ENCODE assay signal across 15 mouse cellular contexts in the genomic region with DNA sequence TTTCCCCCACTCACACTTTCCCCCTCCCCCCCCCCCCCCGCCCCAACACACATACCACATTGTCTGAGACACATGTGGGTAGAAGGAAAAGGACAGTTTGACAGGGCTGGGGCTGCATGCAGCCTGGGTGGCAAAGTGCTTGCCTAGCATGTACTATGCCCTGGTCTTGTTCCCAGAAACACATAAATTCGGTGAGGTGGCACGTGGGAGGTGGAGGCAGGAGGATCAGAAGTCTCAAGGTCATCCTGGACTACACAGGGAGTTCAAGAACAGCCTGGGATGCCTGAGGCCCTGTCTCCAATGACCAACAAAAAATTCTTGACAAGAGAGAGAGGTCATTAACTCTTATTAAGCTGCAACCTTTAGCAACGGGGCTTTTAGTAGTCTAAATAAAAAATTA. TPM values are rescaled to one million over a fixed set of nuclear protein-coding genes. Genes with fewer than 3 reads are reported as not detected.
"Had no signal": no experiment of that assay in that cellular context is flagged by ENCODE, and none has a peak within 500 bp of the region (broad histone marks: within the 10 kb centered on the region; RNA-seq: fewer than 3 reads in every experiment).

No protein-coding gene starts in this region.

- H3K9me3 ChIP-seq: lung, embryonic 15.5 days; megakaryocyte, embryonic 14.5 days; midbrain, embryonic 15.5 days; neural tube, embryonic 13.5 days had no signal

- H3K4me2 ChIP-seq: limb, embryonic 13.5 days; liver, embryonic 11.5 days; lung, embryonic 15.5 days; midbrain, embryonic 11.5 days; midbrain, embryonic 15.5 days; neural tube, embryonic 13.5 days had no signal

- H3K9ac ChIP-seq: limb, embryonic 13.5 days; lung, embryonic 15.5 days; midbrain, embryonic 15.5 days; neural tube, embryonic 13.5 days had no signal

- H3K4me3 ChIP-seq: limb, embryonic 13.5 days; lung, embryonic 15.5 days; megakaryocyte, embryonic 14.5 days; midbrain, embryonic 15.5 days; neural tube, embryonic 13.5 days had no signal

- H3K4me1 ChIP-seq: midbrain, embryonic 15.5 days had no signal

- ATAC-seq: hindbrain, embryonic 16.5 days; inflammation-experienced regulatory T-cells, adult 6 months; intestine, postnatal 0 days; midbrain, embryonic 15.5 days had no signal

- H3K27me3 ChIP-seq: limb, embryonic 13.5 days; lung, embryonic 15.5 days; megakaryocyte, embryonic 14.5 days; midbrain, embryonic 15.5 days; neural tube, embryonic 13.5 days had no signal

- DNase-seq: lung, postnatal 14 days; spleen, adult 18-20 months; thymus, adult 18-20 months; thymus, postnatal 14 days had no signal

- H3K27ac ChIP-seq: limb, embryonic 13.5 days; macrophage; midbrain, embryonic 15.5 days; neural tube, embryonic 13.5 days had no signal

RNA-seq across cellular contexts. Expression of gene Slc36a2, which starts 31.2 kb away (rescaled TPM):
- polyA plus RNA-seq: intestine, postnatal 0 days; macrophage; midbrain, embryonic 11.5 days had no signal
